Mouse (Mus musculus) limb, embryonic 12.5 days (tissue): Measurements from ENCODE around the gene Kxd1. TPM values are rescaled to one million over a fixed set of nuclear protein-coding genes. Genes with fewer than 3 reads are reported as not detected.

Experiments used
- ATAC-seq: fragments of 200-750 bp; cut with Nextera tagmentation; 2 replicates; pipeline ENCODE4 v1.8.0; 2017; ENCODE audit warnings: low read depth, moderate TSS enrichment; ENCODE audit not compliant: insufficient number of reproducible peaks, insufficient read depth, low FRiP score, low TSS enrichment
- H3K27ac ChIP-seq: fragments of 300-500 bp; sonication (generic); 2 replicates; pipeline ENCODE4 v1.5.1; 2016; ENCODE audit warnings: mild to moderate bottlenecking, moderate library complexity
- H3K27me3 ChIP-seq: fragments of 300-500 bp; sonication (generic); 2 replicates; pipeline ENCODE4 v1.6.1; 2016; ENCODE audit warnings: mild to moderate bottlenecking, moderate library complexity
- H3K36me3 ChIP-seq: fragments of 300-500 bp; sonication (generic); 2 replicates; pipeline ENCODE4 v1.6.1; 2016; ENCODE audit warnings: mild to moderate bottlenecking, moderate library complexity
- H3K4me1 ChIP-seq: fragments of 300-500 bp; sonication (generic); replicated peaks from 2 replicates; pipeline ENCODE4 v1.6.1; 2016
- H3K4me2 ChIP-seq: fragments of 300-500 bp; sonication (generic); 2 replicates; pipeline ENCODE4 v1.6.1; 2016; ENCODE audit warnings: mild to moderate bottlenecking, moderate library complexity
- H3K4me3 ChIP-seq: fragments of 300-500 bp; sonication (generic); replicated peaks from 2 replicates; pipeline ENCODE4 v1.5.1; 2016; ENCODE audit warnings: mild to moderate bottlenecking
- H3K9ac ChIP-seq: fragments of 300-500 bp; sonication (generic); replicated peaks from 2 replicates; pipeline ENCODE4 v1.6.1; 2016; ENCODE audit warnings: mild to moderate bottlenecking, moderate library complexity
- H3K9me3 ChIP-seq: fragments of 300-500 bp; sonication (generic); 2 replicates; pipeline ENCODE4 v1.6.1; 2016; ENCODE audit warnings: mild to moderate bottlenecking, moderate library complexity
- WGBS: fragments of 180-500 bp; shearing (Covaris S2); methylation state at CpG from one replicate; pipeline ENCODE4 v1.1.7; 2016; 5-methylcytosine and 5-hydroxymethylcytosine counted together
- polyA plus RNA-seq: library from polyadenylated mRNA; unstranded; fragments of >200 nt; fragmentation: Nextera tagmentation; extraction: Ambion mirVana; gene quantifications from 2 replicates; pipeline ENCODE4 v1.2.1, GENCODE M21; 2016

The Kxd1 gene
- polyA plus RNA-seq, 1 experiment from 2014 or later, result 50.7 TPM

GRCm38 (mm10) chr8:70546412-70546811 lies 18.7 kb upstream of the Kxd1 start:
- Histone ChIP-seq H3K9me3 (no peaks in the 10 kb centered on the region), H3K4me2 (no peak overlapping the region), H3K27ac (no peak overlapping the region), H3K36me3 (0 out of 2 replicates have a peak, but pooled peaks cover 11% of the 10 kb centered on the region), H3K27me3 (no peaks in the 10 kb centered on the region), H3K9ac (no peak overlapping the region), H3K4me3 (no peak overlapping the region), H3K4me1 (0 out of 2 replicates have a peak, but pooled peaks cover 4% of the 10 kb centered on the region)
- 81% methylated on average over 4 of the region's 4 CpGs for WGBS
- ATAC-seq, result no peak

- Histone ChIP-seq H3K27me3 (no peaks in the 10 kb centered on the region), H3K36me3 (0 out of 2 replicates have a peak, but pooled peaks cover 11% of the 10 kb centered on the region), H3K4me1 (peaks cover 18% of the 10 kb centered on the region), H3K4me3 (no peak overlapping the region), H3K27ac (no peak overlapping the region), H3K4me2 (no peak overlapping the region), H3K9ac (no peak overlapping the region), H3K9me3 (no peaks in the 10 kb centered on the region)
- WGBS, result 80% methylated on average over 6 of the region's 6 CpGs
- ATAC-seq, result no peak
Observed at GRCm38 (mm10) chr8:70544200-70544687, 16.5 kb upstream of the Kxd1 start.

GRCm38 (mm10) chr8:70541081-70541480 lies 13.3 kb upstream of the Kxd1 start:
- Histone ChIP-seq H3K4me2 (peak overlapping the region; percentile 84), H3K27ac (no peak overlapping the region)
- WGBS, result 84% methylated on average over 5 of the region's 5 CpGs

GRCm38 (mm10) chr8:70540507-70541071 lies 12.8 kb upstream of the Kxd1 start:
- H3K27me3 ChIP-seq, result no peaks in the 10 kb centered on the region
- peak overlapping the region; percentile 74 for H3K4me3 ChIP-seq
- peak overlapping the region; percentile 84 for H3K4me2 ChIP-seq
- H3K36me3 ChIP-seq, result peaks cover 24% of the 10 kb centered on the region
- no peak for ATAC-seq
- WGBS, result 61% methylated on average over 7 of the region's 7 CpGs
- no peaks in the 10 kb centered on the region for H3K9me3 ChIP-seq
- no peak overlapping the region for H3K27ac ChIP-seq
- peak overlapping the region; percentile 84 for H3K9ac ChIP-seq
- H3K4me1 ChIP-seq, result peaks cover 27% of the 10 kb centered on the region

More at GRCm38 (mm10) chr8:70541081-70541480, 13.3 kb upstream of the Kxd1 start:
- H3K9ac ChIP-seq, result peak overlapping the region; percentile 84; the same call in 1 of the 2 replicates
- H3K4me1 ChIP-seq, result peaks cover 27% of the 10 kb centered on the region
- H3K4me3 ChIP-seq, result peak overlapping the region; percentile 74
- no peaks in the 10 kb centered on the region for H3K27me3 ChIP-seq
- H3K9me3 ChIP-seq, result no peaks in the 10 kb centered on the region
- peaks cover 19% of the 10 kb centered on the region for H3K36me3 ChIP-seq
- no peak for ATAC-seq

GRCm38 (mm10) chr8:70540013-70540506 lies 12.3 kb upstream of the Kxd1 start:
- ATAC-seq, result no peak
- peak overlapping the region; percentile 89; the same call in 1 of the 2 replicates for H3K27ac ChIP-seq

GRCm38 (mm10) chr8:70539077-70539813 lies 11.5 kb upstream of the Kxd1 start, which contains the start of gene Ell:
Gene Ell, plus strand, starts transcription at chr8:70539457.
- Histone ChIP-seq H3K4me2 (peak within 1 kb of the TSS; percentile 84), H3K36me3 (peaks cover 37% of the 10 kb centered on the region), H3K27ac (peak within 1 kb of the TSS; percentile 89), H3K9me3 (no peaks in the 10 kb centered on the region), H3K4me1 (peaks cover 27% of the 10 kb centered on the region), H3K9ac (peak within 1 kb of the TSS; percentile 84), H3K4me3 (peak within 1 kb of the TSS; percentile 74), H3K27me3 (no peaks in the 10 kb centered on the region)
- under 1% methylated on average over 58 of the region's 58 CpGs for WGBS
- ATAC-seq, result peak; percentile 90

More at GRCm38 (mm10) chr8:70540013-70540506, 12.3 kb upstream of the Kxd1 start:
- no peaks in the 10 kb centered on the region for H3K9me3 ChIP-seq
- peak overlapping the region; percentile 84 for H3K4me2 ChIP-seq
- peaks cover 29% of the 10 kb centered on the region for H3K36me3 ChIP-seq
- H3K4me1 ChIP-seq, result peaks cover 27% of the 10 kb centered on the region
- H3K27me3 ChIP-seq, result no peaks in the 10 kb centered on the region
- H3K4me3 ChIP-seq, result peak overlapping the region; percentile 74
- WGBS, result 17% methylated on average over 4 of the region's 4 CpGs
- H3K9ac ChIP-seq, result peak overlapping the region; percentile 84

GRCm38 (mm10) chr8:70538633-70539076 lies 10.9 kb upstream of the Kxd1 start:
- peak overlapping the region; percentile 84; the same call in 1 of the 2 replicates for H3K9ac ChIP-seq
- H3K27ac ChIP-seq, result peak overlapping the region; percentile 89
- H3K9me3 ChIP-seq, result no peaks in the 10 kb centered on the region
- H3K36me3 ChIP-seq, result peaks cover 39% of the 10 kb centered on the region
- no peaks in the 10 kb centered on the region for H3K27me3 ChIP-seq
- peak overlapping the region; percentile 74 for H3K4me3 ChIP-seq
- peak overlapping the region; percentile 84 for H3K4me2 ChIP-seq
- WGBS, result under 1% methylated on average over 32 of the region's 32 CpGs
- H3K4me1 ChIP-seq, result peaks cover 27% of the 10 kb centered on the region
- peak; percentile 62 for ATAC-seq

- peak; percentile 16; the same call in 1 of the 2 replicates for ATAC-seq
Observed at GRCm38 (mm10) chr8:70538024-70538579, 10.3 kb upstream of the Kxd1 start.

GRCm38 (mm10) chr8:70535701-70536100 lies 7.9 kb upstream of the Kxd1 start:
- Histone ChIP-seq H3K4me3 (no peak overlapping the region), H3K4me1 (peaks cover 16% of the 10 kb centered on the region), H3K4me2 (no peak overlapping the region), H3K36me3 (peaks cover 65% of the 10 kb centered on the region), H3K27me3 (no peaks in the 10 kb centered on the region), H3K27ac (no peak overlapping the region), H3K9ac (no peak overlapping the region), H3K9me3 (no peaks in the 10 kb centered on the region)
- 92% methylated on average over 2 of the region's 2 CpGs for WGBS
- no peak for ATAC-seq

More at GRCm38 (mm10) chr8:70538024-70538579, 10.3 kb upstream of the Kxd1 start:
- H3K4me3 ChIP-seq, result peak overlapping the region; percentile 74
- 15% methylated on average over 24 of the region's 24 CpGs for WGBS
- H3K9ac ChIP-seq, result no peak overlapping the region; the same call in 1 of the 2 replicates
- peak overlapping the region; percentile 84 for H3K4me2 ChIP-seq
- peaks cover 27% of the 10 kb centered on the region for H3K4me1 ChIP-seq
- peak overlapping the region; percentile 84 for H3K27ac ChIP-seq
- H3K9me3 ChIP-seq, result no peaks in the 10 kb centered on the region
- H3K27me3 ChIP-seq, result no peaks in the 10 kb centered on the region
- peaks cover 41% of the 10 kb centered on the region for H3K36me3 ChIP-seq

GRCm38 (mm10) chr8:70535221-70535620 lies 7.5 kb upstream of the Kxd1 start:
- no peak for ATAC-seq
- Histone ChIP-seq H3K36me3 (peaks cover 68% of the 10 kb centered on the region), H3K27ac (no peak overlapping the region), H3K4me2 (no peak overlapping the region), H3K4me3 (no peak overlapping the region), H3K4me1 (peaks cover 11% of the 10 kb centered on the region), H3K27me3 (no peaks in the 10 kb centered on the region), H3K9ac (no peak overlapping the region), H3K9me3 (no peaks in the 10 kb centered on the region)
- 88% methylated on average over 3 of the region's 3 CpGs for WGBS

GRCm38 (mm10) chr8:70534281-70534680 lies 6.5 kb upstream of the Kxd1 start:
- H3K9me3 ChIP-seq, result no peaks in the 10 kb centered on the region
- H3K36me3 ChIP-seq, result peaks cover 78% of the 10 kb centered on the region
- H3K9ac ChIP-seq, result no peak overlapping the region
- no peak for ATAC-seq
- peaks cover 10% of the 10 kb centered on the region for H3K4me1 ChIP-seq
- H3K27ac ChIP-seq, result no peak overlapping the region
- WGBS, result 94% methylated on average over 12 of the region's 12 CpGs
- no peak overlapping the region for H3K4me2 ChIP-seq
- H3K27me3 ChIP-seq, result no peaks in the 10 kb centered on the region
- no peak overlapping the region for H3K4me3 ChIP-seq
